Mouse (Mus musculus) small intestine, adult 2 months (tissue): ENCODE measurements around the gene Rbm46.

ENCODE experiments used
- CTCF ChIP-seq: fragments of 200-500 bp; IDR thresholded peaks from 2 replicates; pipeline ENCODE4 v1.5.1; 2012; ENCODE audit warnings: low read depth, mild to moderate bottlenecking, control low read depth, inconsistent platforms, low read length, moderate library complexity, mixed read lengths; ENCODE audit not compliant: insufficient replicate concordance, insufficient read length; ENCODE audit errors: extremely low read depth
- POLR2A ChIP-seq: fragments of 200-500 bp; IDR thresholded peaks from 2 replicates; pipeline ENCODE4 v1.6.1; 2012; ENCODE audit warnings: low read depth, mild to moderate bottlenecking, control low read depth, inconsistent platforms, low read length, moderate library complexity

DNA sequence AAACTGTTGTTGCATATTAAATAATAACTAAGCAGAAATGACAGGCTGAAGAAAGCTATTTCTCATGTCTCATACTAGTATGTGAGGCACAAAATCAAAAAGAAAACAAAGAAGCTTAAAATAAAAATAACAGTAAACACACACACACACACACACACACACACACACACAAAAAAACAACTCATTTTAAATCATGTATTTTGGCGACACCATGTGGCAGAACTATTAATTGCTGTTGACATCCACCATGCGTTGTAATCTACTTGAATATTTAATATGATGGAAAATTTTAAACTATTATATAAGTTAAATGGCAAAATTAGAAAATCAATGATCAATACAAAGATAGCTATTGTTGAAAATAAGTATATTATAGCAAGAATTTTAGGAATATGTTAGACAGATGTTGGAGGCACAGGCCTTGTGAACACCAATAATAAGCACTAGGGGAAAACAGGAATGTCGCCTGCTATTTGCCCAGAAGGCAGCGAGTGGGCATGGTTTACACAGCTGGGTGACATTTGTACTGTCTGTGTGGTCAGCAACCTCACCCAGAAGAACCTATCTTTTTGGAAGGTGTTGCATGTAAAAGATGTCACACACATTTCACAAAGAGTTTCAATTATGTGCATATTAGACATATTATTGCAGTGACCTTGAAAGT lies 18.7 kb downstream of the Rbm46 start:
- no peak for TF ChIP-seq CTCF
- no peak for TF ChIP-seq POLR2A
